Mouse (Mus musculus): ENCODE data around the gene Cd4.

- TF ChIP-seq POLR2A (IDR thresholded peaks at IDR 0.05; ENCODE audit: borderline replicate concordance, control insufficient read depth, low read depth, low read length) (no peak), CTCF (IDR thresholded peaks at IDR 0.05; ENCODE audit: control insufficient read depth, insufficient read depth, low read length) (no peak)
Observed at GRCm38 (mm10) chr6:124839805-124840204, 48.2 kb downstream of the Cd4 start.
